Comparison of ENCODE assay signal across 30 mouse cellular contexts in genomic region chr16:8778697-8779096, GRCm38 (mm10). TPM values are rescaled to one million over a fixed set of nuclear protein-coding genes. Genes with fewer than 3 reads are reported as not detected.
DNase-seq lines count a peak whose midpoint lies in the region; ATAC-seq and TF ChIP-seq lines count a peak whose summit lies in the region.
"Had no signal": no experiment of that assay in that cellular context is flagged by ENCODE, and none has a peak within 500 bp of the region (broad histone marks: within the 10 kb centered on the region; RNA-seq: fewer than 3 reads in every experiment).

No protein-coding gene starts in this region.

- H3K9me3 ChIP-seq in ES-Bruce4 (replicated peaks; ENCODE audit: control insufficient read depth, insufficient read depth, low read length, poor library complexity, severe bottlenecking): no peaks in the 10 kb centered on the region
- H3K9me3 ChIP-seq in kidney, embryonic 16.5 days (ENCODE audit: low read length): no peaks in the 10 kb centered on the region
- no peaks in the 10 kb centered on the region for H3K9me3 ChIP-seq in neural tube, embryonic 15.5 days (replicated peaks)
- H3K9me3 ChIP-seq: embryonic facial prominence, embryonic 12.5 days; forebrain, embryonic 10.5 days; hindbrain, embryonic 10.5 days; intestine, embryonic 15.5 days; limb, embryonic 13.5 days; liver, embryonic 13.5 days; midbrain, embryonic 12.5 days had no signal

- TF ChIP-seq CTCF in ES-Bruce4 (IDR thresholded peaks at IDR 0.05; ENCODE audit: low read depth, low read length): no peak

- TF ChIP-seq EP300 in ES-Bruce4 (IDR thresholded peaks at IDR 0.05; ENCODE audit: insufficient read depth, low read depth, low read length): peak; percentile 95

- peak overlapping the region; percentile 87 for H3K27ac ChIP-seq in ES-Bruce4 (ENCODE audit: insufficient read depth, low read length)
- no peak overlapping the region for H3K27ac ChIP-seq in kidney, embryonic 16.5 days (ENCODE audit: low read length)
- H3K27ac ChIP-seq in neural tube, embryonic 15.5 days (replicated peaks): no peak overlapping the region
- H3K27ac ChIP-seq: embryonic facial prominence, embryonic 12.5 days; forebrain, embryonic 10.5 days; hindbrain, embryonic 10.5 days; hindbrain, postnatal 0 days; intestine, embryonic 15.5 days; kidney, postnatal 0 days; limb, embryonic 13.5 days; liver, embryonic 13.5 days; midbrain, embryonic 12.5 days had no signal

- no peak overlapping the region for H3K4me3 ChIP-seq in ES-Bruce4 (ENCODE audit: low read depth, low read length)
- H3K4me3 ChIP-seq in kidney, embryonic 16.5 days (ENCODE audit: low read length): no peak overlapping the region
- no peak overlapping the region for H3K4me3 ChIP-seq in neural tube, embryonic 15.5 days (replicated peaks)
- H3K4me3 ChIP-seq: embryonic facial prominence, embryonic 12.5 days; forebrain, embryonic 10.5 days; hindbrain, embryonic 10.5 days; intestine, embryonic 15.5 days; limb, embryonic 13.5 days; liver, embryonic 13.5 days; midbrain, embryonic 12.5 days had no signal

- peak; percentile 61 for DNase-seq in 416B (ENCODE audit: low read depth)
- DNase-seq in R1 (ENCODE audit: low read depth, low spot score): peak; percentile 98
- DNase-seq in urinary bladder, postnatal 14 days (ENCODE audit: low spot score): no peak
- DNase-seq: adrenal gland, postnatal 14 days; cerebellum, adult 8-10 months; cerebellum, postnatal 25 days; embryo, embryonic 11 days; forebrain, postnatal 0 days; gastrocnemius, postnatal 10 days; heart, postnatal 14 days; kidney, adult 2 months; kidney, postnatal 4 days; liver, embryonic 13.5 days; lung, adult 18-20 months; retina, postnatal 1 day; right cerebral cortex, postnatal 14 days had no signal

- H3K27me3 ChIP-seq in ES-Bruce4 (ENCODE audit: control insufficient read depth, insufficient read depth, low read length, poor library complexity, severe bottlenecking): no peaks in the 10 kb centered on the region
- no peaks in the 10 kb centered on the region for H3K27me3 ChIP-seq in kidney, embryonic 16.5 days (ENCODE audit: insufficient read depth, low read length)
- H3K27me3 ChIP-seq in neural tube, embryonic 15.5 days (replicated peaks): no peaks in the 10 kb centered on the region
- H3K27me3 ChIP-seq: CH12.LX; embryonic facial prominence, embryonic 12.5 days; intestine, embryonic 15.5 days; limb, embryonic 13.5 days; liver, embryonic 13.5 days; midbrain, embryonic 12.5 days had no signal

- H3K4me1 ChIP-seq in ES-Bruce4 (ENCODE audit: control insufficient read depth, insufficient read depth, low read length): peaks cover 2% of the 10 kb centered on the region
- no peaks in the 10 kb centered on the region for H3K4me1 ChIP-seq in kidney, embryonic 16.5 days (ENCODE audit: insufficient read depth, low read length)
- H3K4me1 ChIP-seq in neural tube, embryonic 15.5 days: no peaks in the 10 kb centered on the region
- H3K4me1 ChIP-seq: embryonic facial prominence, embryonic 12.5 days; forebrain, embryonic 10.5 days; hindbrain, embryonic 10.5 days; intestine, embryonic 15.5 days; midbrain, embryonic 12.5 days had no signal

- no peak overlapping the region for H3K9ac ChIP-seq in ES-Bruce4 (ENCODE audit: low read depth, poor library complexity, severe bottlenecking)
- H3K9ac ChIP-seq in kidney, embryonic 16.5 days (replicated peaks; ENCODE audit: low read length): no peak overlapping the region
- H3K9ac ChIP-seq in neural tube, embryonic 15.5 days (replicated peaks): no peak overlapping the region
- H3K9ac ChIP-seq: embryonic facial prominence, embryonic 12.5 days; forebrain, postnatal 0 days; intestine, embryonic 15.5 days; limb, embryonic 13.5 days; liver, embryonic 13.5 days; midbrain, embryonic 12.5 days had no signal

- peak; percentile 96 for ATAC-seq in granulocyte monocyte progenitor cell, adult 5-6 weeks (replicated peaks; ENCODE audit: poor library complexity, severe bottlenecking)
- ATAC-seq in kidney, embryonic 16.5 days (ENCODE audit: low FRiP score, low TSS enrichment): no peak
- ATAC-seq in neural tube, embryonic 15.5 days (ENCODE audit: low FRiP score): no peak
- ATAC-seq: forebrain, postnatal 0 days; hindbrain, postnatal 0 days; intestine, embryonic 15.5 days; lung, postnatal 0 days had no signal

- TF ChIP-seq POLR2A in ES-Bruce4 (IDR thresholded peaks at IDR 0.05; ENCODE audit: insufficient read depth, low read length): no peak

- H3K36me3 ChIP-seq in ES-Bruce4 (ENCODE audit: control insufficient read depth, insufficient read depth, low read length, poor library complexity, severe bottlenecking): peaks cover 6% of the 10 kb centered on the region; the same call in 1 of the 2 replicates
- H3K36me3 ChIP-seq in kidney, embryonic 16.5 days (ENCODE audit: insufficient read depth, low read length): no peaks in the 10 kb centered on the region
- no peaks in the 10 kb centered on the region for H3K36me3 ChIP-seq in neural tube, embryonic 15.5 days
- H3K36me3 ChIP-seq: embryonic facial prominence, embryonic 12.5 days; forebrain, embryonic 10.5 days; hindbrain, embryonic 10.5 days; intestine, embryonic 15.5 days; limb, embryonic 13.5 days; liver, embryonic 13.5 days; midbrain, embryonic 12.5 days had no signal

- no peak overlapping the region for H3K4me2 ChIP-seq in kidney, embryonic 16.5 days (replicated peaks; ENCODE audit: low read depth, low read length)
- no peak overlapping the region for H3K4me2 ChIP-seq in neural tube, embryonic 15.5 days
- H3K4me2 ChIP-seq: embryonic facial prominence, embryonic 12.5 days; intestine, embryonic 15.5 days; limb, embryonic 13.5 days; liver, embryonic 13.5 days; midbrain, embryonic 12.5 days had no signal

RNA-seq across cellular contexts. Expression of gene Usp7, which starts 13.4 kb away (rescaled TPM):
- 339 and 341 TPM in 2 replicates for polyA plus RNA-seq in ES-Bruce4 (2011; ENCODE audit: insufficient read depth, insufficient read length, low read depth, missing spikeins)
- total RNA-seq in granulocyte monocyte progenitor cell, adult 5-6 weeks (2014; fragmentation: Nextera tagmentation): 130 and 144 TPM in 2 replicates
- 142 and 158 TPM in 2 replicates for total RNA-seq in granulocyte monocyte progenitor cell, adult 5-6 weeks (2017)
- 23.8 and 29.5 TPM in 2 replicates for polyA plus RNA-seq in kidney, embryonic 16.5 days (2015; fragmentation: Nextera tagmentation; extraction: Ambion mirVana)
- 27.8 TPM in 2 replicates for polyA plus RNA-seq in neural tube, embryonic 15.5 days (2015; fragmentation: Nextera tagmentation; extraction: Ambion mirVana)

RNA-seq across cellular contexts. Expression of gene 1810013L24Rik, which starts 51.2 kb away (rescaled TPM):
- polyA plus RNA-seq in ES-Bruce4 (2011; ENCODE audit: insufficient read depth, insufficient read length, low read depth, missing spikeins): 63.8 and 65.8 TPM in 2 replicates
- total RNA-seq in granulocyte monocyte progenitor cell, adult 5-6 weeks (2014; fragmentation: Nextera tagmentation): 39.6 and 41.3 TPM in 2 replicates
- total RNA-seq in granulocyte monocyte progenitor cell, adult 5-6 weeks (2017): 37.1 and 53.9 TPM in 2 replicates
- polyA plus RNA-seq in kidney, embryonic 16.5 days (2015; fragmentation: Nextera tagmentation; extraction: Ambion mirVana): 18.5 and 19.8 TPM in 2 replicates
- polyA plus RNA-seq in neural tube, embryonic 15.5 days (2015; fragmentation: Nextera tagmentation; extraction: Ambion mirVana): 23.4 and 25.3 TPM in 2 replicates

Comparison
In these comparisons a context has a peak if more than half of its experiments do, and no peak if none do; other contexts are left out.
1. RNA of gene Usp7, which starts 13.4 kb away (polyA plus RNA-seq): 339 to 341 TPM in ES-Bruce4; 27.8 TPM in neural tube, embryonic 15.5 days and 23.8 to 29.5 TPM in kidney, embryonic 16.5 days; every median in the first group is over 10 times any median in the second.